Mouse (Mus musculus) ES-E14 (cell line): ENCODE data around the gene Rasgef1c.

Experiments used
- CHD2 ChIP-seq: IDR thresholded peaks from 2 replicates; pipeline ENCODE4 v1.6.1; 2014; ENCODE audit warnings: mild to moderate bottlenecking, low read depth, low read length, inconsistent platforms
- MAFK ChIP-seq: IDR thresholded peaks from 2 replicates; pipeline ENCODE4 v1.6.1; 2014; ENCODE audit warnings: mild to moderate bottlenecking, low read depth, low read length, inconsistent platforms; ENCODE audit not compliant: insufficient read depth
- ZNF384 ChIP-seq: IDR thresholded peaks from 2 replicates; pipeline ENCODE4 v1.6.1; 2012; ENCODE audit warnings: low read depth, low read length, inconsistent platforms

DNA sequence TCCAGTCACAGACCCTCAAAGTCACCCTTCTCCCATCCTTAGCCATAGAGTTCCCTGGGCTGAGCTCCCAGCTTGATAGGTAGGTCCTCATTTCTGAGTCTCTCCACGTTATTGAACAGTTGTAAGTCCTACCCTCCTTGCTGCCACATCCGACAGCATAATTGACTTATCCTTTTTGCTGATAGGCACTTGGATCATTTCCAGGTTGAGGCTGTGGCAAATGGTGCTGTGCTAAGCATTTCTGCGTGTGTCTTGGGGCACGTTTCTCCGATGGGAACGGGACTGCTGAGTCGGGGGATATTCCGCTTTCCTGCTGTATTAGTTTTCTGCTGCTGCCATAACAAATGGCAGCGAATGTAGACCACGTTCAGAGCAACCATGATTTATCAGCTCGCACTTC lies 7.8 kb upstream of the Rasgef1c start:
- TF ChIP-seq MAFK (no peak), ZNF384 (no peak), CHD2 (no peak)
